ENCODE assay signal across 10 mouse cellular contexts in genomic region chr19:10708900-10709299, GRCm38 (mm10). TPM values are rescaled to one million over a fixed set of nuclear protein-coding genes. Genes with fewer than 3 reads are reported as not detected.
DNase-seq lines count a peak whose midpoint lies in the region; ATAC-seq and TF ChIP-seq lines count a peak whose summit lies in the region.
"Had no signal": no experiment of that assay in that cellular context is flagged by ENCODE, and none has a peak within 500 bp of the region (broad histone marks: within the 10 kb centered on the region; RNA-seq: fewer than 3 reads in every experiment).

No protein-coding gene starts in this region.

- no peak overlapping the region for H3K9ac ChIP-seq in limb, embryonic 15.5 days
- peak overlapping the region; percentile 35; the same call in 1 of the 2 replicates for H3K9ac ChIP-seq in stomach, postnatal 0 days (ENCODE audit: low read length)
- H3K9ac ChIP-seq: lung, embryonic 14.5 days had no signal

- TF ChIP-seq CTCF in cerebellum, adult 2 months (IDR thresholded peaks at IDR 0.05; ENCODE audit: borderline replicate concordance, insufficient read depth, low read depth, low read length): no peak
- TF ChIP-seq CTCF in left cerebral cortex, adult 2 months (IDR thresholded peaks at IDR 0.05): no peak
- TF ChIP-seq CTCF in stomach, postnatal 0 days (IDR thresholded peaks at IDR 0.05; ENCODE audit: low read depth): no peak

- intact Hi-C loops in left cerebral cortex, adult 2 months (cut with DNase I): loop anchor here (1.0 to 2.0 kb wide), 3 partner anchors 18 to 240 kb away; partner anchors contain the start of genes Ccdc86 and Pga5
- intact Hi-C loops in left cerebral cortex, postnatal 36 days (cut with DNase I): loop anchor here (1.0 kb wide), 1 partner anchor 31 kb away; the partner anchor contains the start of gene Pga5

- no peak for DNase-seq in cerebellum, adult 2 months
- DNase-seq in left cerebral cortex, adult 2 months (ENCODE audit: extremely low spot score in 1 of 2, low spot score in 2 of 2): no peak
- no peak for DNase-seq in left cerebral cortex, postnatal 36 days (ENCODE audit: low spot score in 2 of 2)
- DNase-seq in stomach, postnatal 0 days (ENCODE audit: low spot score): no peak
- DNase-seq in layer of hippocampus, adult 9-11 months: no peak
- DNase-seq in right cerebral cortex, postnatal 36 days (ENCODE audit: low spot score in 2 of 2): no peak

- no peak for TF ChIP-seq EP300 in stomach, postnatal 0 days (optimal IDR thresholded peaks at IDR 0.05)

- no peaks in the 10 kb centered on the region for H3K27me3 ChIP-seq in cerebellum, adult 2 months (ENCODE audit: control insufficient read depth, insufficient read depth, low read length)
- H3K27me3 ChIP-seq in limb, embryonic 15.5 days: no peaks in the 10 kb centered on the region
- no peaks in the 10 kb centered on the region for H3K27me3 ChIP-seq in stomach, postnatal 0 days (ENCODE audit: control insufficient read depth, insufficient read depth, low read length)

- peak overlapping the region; percentile 80 for H3K27ac ChIP-seq in cerebellum, adult 2 months (ENCODE audit: insufficient read depth, low read length)
- peak overlapping the region; percentile 68; the same call in 1 of the 2 replicates for H3K27ac ChIP-seq in left cerebral cortex, adult 2 months
- peak overlapping the region; percentile 57 for H3K27ac ChIP-seq in limb, embryonic 15.5 days
- peak overlapping the region; percentile 75 for H3K27ac ChIP-seq in stomach, postnatal 0 days (replicated peaks)

- H3K4me3 ChIP-seq in cerebellum, adult 2 months (replicated peaks; ENCODE audit: insufficient read depth, low read depth, low read length): no peak overlapping the region
- H3K4me3 ChIP-seq in left cerebral cortex, adult 2 months: no peak overlapping the region
- H3K4me3 ChIP-seq in limb, embryonic 15.5 days: no peak overlapping the region
- H3K4me3 ChIP-seq in stomach, postnatal 0 days (ENCODE audit: low read depth, low read length): no peak overlapping the region

- peaks cover 60% of the 10 kb centered on the region for H3K36me3 ChIP-seq in limb, embryonic 15.5 days
- H3K36me3 ChIP-seq in stomach, postnatal 0 days (ENCODE audit: control insufficient read depth, insufficient read depth, low read length): peaks cover 31% of the 10 kb centered on the region

- 10% methylated on average over 6 of the region's 6 CpGs for WGBS in cerebellum, adult 2 months
- WGBS in limb, embryonic 15.5 days: 67% methylated on average over 6 of the region's 6 CpGs
- 65% methylated on average over 6 of the region's 6 CpGs for WGBS in stomach, postnatal 0 days

- H3K9me3 ChIP-seq in limb, embryonic 15.5 days: no peaks in the 10 kb centered on the region
- H3K9me3 ChIP-seq in stomach, postnatal 0 days (ENCODE audit: control insufficient read depth, low read length): no peaks in the 10 kb centered on the region

- no peak overlapping the region for H3K4me2 ChIP-seq in limb, embryonic 15.5 days
- H3K4me2 ChIP-seq in stomach, postnatal 0 days (replicated peaks; ENCODE audit: low read depth): no peak overlapping the region
- H3K4me2 ChIP-seq: lung, embryonic 14.5 days had no signal

- no peak for TF ChIP-seq POLR2A in cerebellum, adult 2 months (IDR thresholded peaks at IDR 0.05; ENCODE audit: borderline replicate concordance, insufficient read depth, low read length)

- peaks cover 49% of the 10 kb centered on the region for H3K4me1 ChIP-seq in cerebellum, adult 2 months (ENCODE audit: control insufficient read depth, insufficient read depth, low read length)
- H3K4me1 ChIP-seq in limb, embryonic 15.5 days: peaks cover 17% of the 10 kb centered on the region
- no peaks in the 10 kb centered on the region for H3K4me1 ChIP-seq in stomach, postnatal 0 days (replicated peaks; ENCODE audit: control insufficient read depth, insufficient read depth)

- no peak for ATAC-seq in cerebellum, adult (ENCODE audit: insufficient number of reproducible peaks, low FRiP score, low TSS enrichment)
- ATAC-seq in limb, embryonic 15.5 days (ENCODE audit: insufficient number of reproducible peaks, low FRiP score, low TSS enrichment, low read depth): no peak
- ATAC-seq in stomach, postnatal 0 days (ENCODE audit: low FRiP score, low TSS enrichment): no peak

RNA-seq across cellular contexts. Expression of gene Vps37c, which starts 20.4 kb away (rescaled TPM):
- 30.6 and 31.4 TPM in 2 replicates for polyA plus RNA-seq in cerebellum, adult 2 months (2012; rRNA removed)
- 10 to 100 TPM; 21.6 to 24.4 TPM for total RNA-seq in left cerebral cortex, adult 2 months (2021)
- 10 to 100 TPM; 23.0 to 23.2 TPM for total RNA-seq in left cerebral cortex, postnatal 36 days (2021)
- polyA plus RNA-seq in limb, embryonic 15.5 days (2015; fragmentation: Nextera tagmentation; extraction: Ambion mirVana): 46.0 and 48.6 TPM in 2 replicates
- 48.6 and 57.3 TPM in 2 replicates for polyA plus RNA-seq in stomach, postnatal 0 days (2015; fragmentation: Nextera tagmentation; extraction: Ambion mirVana)

RNA-seq across cellular contexts. Expression of gene Cd5, which starts 29.9 kb away (rescaled TPM):
- polyA plus RNA-seq in cerebellum, adult 2 months (2012; rRNA removed): 0.43 and 0.54 TPM in 2 replicates
- under 1 TPM; 0.16 to 0.37 TPM for total RNA-seq in left cerebral cortex, adult 2 months (2021)
- not detected for total RNA-seq in left cerebral cortex, postnatal 36 days (2021)
- 0.67 and 1.0 TPM in 2 replicates for polyA plus RNA-seq in limb, embryonic 15.5 days (2015; fragmentation: Nextera tagmentation; extraction: Ambion mirVana)
- 1.6 and 1.8 TPM in 2 replicates for polyA plus RNA-seq in stomach, postnatal 0 days (2015; fragmentation: Nextera tagmentation; extraction: Ambion mirVana)

RNA-seq across cellular contexts. Expression of gene Pga5, which starts 31.0 kb away (rescaled TPM):
- not detected in 2 replicates for polyA plus RNA-seq in cerebellum, adult 2 months (2012; rRNA removed)
- not detected for total RNA-seq in left cerebral cortex, adult 2 months (2021)
- not detected for total RNA-seq in left cerebral cortex, postnatal 36 days (2021)
- polyA plus RNA-seq in limb, embryonic 15.5 days (2015; fragmentation: Nextera tagmentation; extraction: Ambion mirVana): not detected in 2 replicates
- 22,358 and 23,362 TPM in 2 replicates for polyA plus RNA-seq in stomach, postnatal 0 days (2015; fragmentation: Nextera tagmentation; extraction: Ambion mirVana)
- total RNA-seq: neutrophil, adult 5-6 weeks had no signal
- polyA plus RNA-seq: lung, embryonic 14.5 days had no signal

Comparison
In these comparisons a context has a peak if more than half of its experiments do, and no peak if none do; other contexts are left out.
1. RNA of gene Pga5, which starts 31.0 kb away (polyA plus RNA-seq): 22,358 to 23,362 TPM in stomach, postnatal 0 days; not detected in cerebellum, adult 2 months and not detected in limb, embryonic 15.5 days; every median in the first group is over 1,000 times any median in the second.
2. Peak in every context shown above with its lines, with median percentiles within 50 percentile points of each other: H3K27ac ChIP-seq.